Mouse (Mus musculus) brain, embryonic 14.5 days (tissue): ENCODE measurements around the gene Sec1. TPM values are rescaled to one million over a fixed set of nuclear protein-coding genes. Genes with fewer than 3 reads are reported as not detected.

ENCODE experiments used
- DNase-seq: peaks from one replicate; pipeline ENCODE4 v3.0.0-alpha.2; 2011; ENCODE audit warnings: low read depth
- CTCF ChIP-seq: fragments of 200-500 bp; IDR thresholded peaks from 2 replicates; pipeline ENCODE4 v1.5.1; 2012; ENCODE audit warnings: inconsistent platforms, mild to moderate bottlenecking, moderate library complexity, borderline replicate concordance; ENCODE audit not compliant: insufficient read depth, insufficient read length; ENCODE audit errors: extremely low read depth
- POLR2A ChIP-seq: fragments of 200-500 bp; IDR thresholded peaks from 2 replicates; pipeline ENCODE4 v1.6.1; 2012; ENCODE audit warnings: mild to moderate bottlenecking, inconsistent platforms, borderline replicate concordance; ENCODE audit not compliant: poor library complexity, insufficient read depth, insufficient read length, severe bottlenecking; ENCODE audit errors: extremely low read depth
- polyA plus RNA-seq: library from polyadenylated mRNA; depleted of rRNA; stranded (reverse); fragments of >200 nt; gene quantifications from 2 replicates; pipeline ENCODE4 v1.2.3, GENCODE M21; 2012

Gene Sec1
- polyA plus RNA-seq, 1 experiment: 0.66 TPM

GRCm38 (mm10) chr7:45683396-45684050 is 10.7 kb downstream of the Sec1 start, which contains the start of gene Ntn5:
Gene Ntn5, plus strand, starts transcription at chr7:45684022.
- TF ChIP-seq POLR2A (no peak), CTCF (no peak)
- no peak for DNase-seq

- DNase-seq: peak; percentile 95
- peak; percentile 47; the same call in 1 of the 2 replicates for TF ChIP-seq POLR2A
- peak; percentile 100 for TF ChIP-seq CTCF
These were observed 11.8 kb downstream of the Sec1 start for GRCm38 (mm10) chr7:45682144-45683126.

DNA sequence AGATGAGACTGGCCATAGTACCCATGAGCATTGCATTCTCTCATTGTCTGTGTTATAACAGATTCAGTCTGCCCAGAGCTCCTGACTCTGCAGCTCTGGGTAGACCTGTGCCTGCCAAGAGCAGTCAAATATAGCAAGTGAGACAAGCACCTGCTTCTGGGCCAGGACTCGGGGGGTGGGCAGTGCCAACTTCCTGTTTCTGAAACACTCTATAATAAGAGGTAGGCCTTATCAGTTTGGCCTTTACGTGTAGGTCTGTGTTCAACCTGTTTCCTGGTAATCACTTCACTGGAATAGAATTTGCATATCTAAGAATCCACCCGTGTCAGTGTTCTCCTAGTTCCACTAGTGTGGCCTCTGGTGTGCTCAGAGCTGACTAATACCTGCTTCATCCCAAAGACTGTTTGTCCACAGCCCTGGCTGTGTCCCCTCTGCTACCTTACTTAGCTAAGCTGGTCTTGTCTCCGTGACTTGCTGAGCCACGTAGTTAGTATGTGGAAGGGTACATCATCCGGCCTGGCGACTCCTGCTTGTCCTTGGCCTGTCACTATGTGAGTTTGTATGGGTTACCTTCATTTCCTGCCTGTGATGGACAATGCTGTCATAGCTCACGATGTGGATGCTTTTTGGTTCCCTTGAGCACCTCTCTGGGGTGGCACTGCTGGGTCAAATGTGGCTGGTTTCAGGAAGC is 13.0 kb downstream of the Sec1 start:
- no peak for DNase-seq
- no peak for TF ChIP-seq POLR2A
- no peak for TF ChIP-seq CTCF

DNA sequence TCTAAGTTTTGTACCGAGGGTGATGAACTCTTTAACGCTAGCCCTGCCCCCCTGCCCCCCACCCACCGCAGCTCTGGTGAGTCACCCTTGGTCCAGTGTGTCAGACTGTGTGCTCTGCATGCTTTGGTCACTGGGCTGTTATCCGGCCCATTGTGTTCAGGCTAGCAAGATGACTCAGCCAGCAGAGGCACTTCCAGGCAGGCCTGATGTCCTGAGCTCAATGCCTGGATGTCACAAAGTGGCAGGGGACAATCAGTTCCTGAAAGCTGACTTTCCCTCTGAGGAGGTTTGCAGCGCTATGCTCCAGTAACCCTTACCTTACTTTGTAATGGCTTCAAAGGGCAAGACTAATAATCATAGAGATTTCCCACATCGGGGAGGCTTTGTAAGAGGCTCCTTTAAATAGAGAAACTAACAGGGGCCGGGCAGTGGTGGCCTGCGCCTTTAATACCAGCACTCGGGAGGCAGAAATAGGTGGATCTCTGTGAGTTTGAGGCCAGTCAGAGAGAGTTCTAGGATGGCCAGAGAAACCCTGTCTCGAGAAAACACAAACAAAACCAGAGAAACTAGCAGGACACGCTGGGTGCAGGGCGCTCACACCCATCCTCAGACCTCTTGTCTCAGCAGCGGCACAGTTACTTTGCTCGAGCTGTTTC is 14.1 kb downstream of the Sec1 start:
- TF ChIP-seq POLR2A: no peak
- no peak for TF ChIP-seq CTCF
- DNase-seq: no peak

- TF ChIP-seq CTCF (no peak), POLR2A (no peak)
- no peak for DNase-seq
These were observed 15.7 kb downstream of the Sec1 start for GRCm38 (mm10) chr7:45678513-45678912.

GRCm38 (mm10) chr7:45677627-45678295 is 16.4 kb downstream of the Sec1 start:
- TF ChIP-seq POLR2A (no peak), CTCF (no peak)
- DNase-seq: no peak

- TF ChIP-seq POLR2A: no peak
- TF ChIP-seq CTCF: peak; percentile 11; the same call in 1 of the 2 replicates
- DNase-seq: no peak
These were observed 25.3 kb downstream of the Sec1 start for GRCm38 (mm10) chr7:45668921-45669320.

- DNase-seq: peak; percentile 63
- TF ChIP-seq CTCF: no peak
These were observed 26.4 kb downstream of the Sec1 start for GRCm38 (mm10) chr7:45667761-45668160.

DNA sequence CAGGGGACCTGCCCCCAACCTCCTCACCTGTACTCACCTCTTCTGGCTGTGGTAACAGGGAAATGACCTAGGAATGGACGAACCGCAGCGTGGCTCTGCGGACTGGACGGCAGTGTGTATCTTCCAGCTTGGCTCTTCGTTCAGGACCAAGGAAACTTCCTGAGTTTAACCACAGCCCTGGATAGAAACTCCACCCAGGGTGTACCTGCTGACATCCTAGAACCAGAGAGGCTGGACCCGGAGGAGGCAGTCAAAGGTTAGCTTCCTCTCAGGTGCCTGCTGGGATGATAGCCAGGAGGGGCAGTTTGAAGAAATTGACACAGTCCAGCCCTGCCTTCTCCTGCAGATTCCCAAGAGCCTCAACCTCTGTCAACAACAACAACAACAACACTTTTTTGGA is 28.0 kb downstream of the Sec1 start, which contains the start of gene Fut2:
TSS of gene Fut2 (minus strand) at position 234 of the 400 bp plus-strand sequence.
- DNase-seq: no peak

More for the DNA sequence above, 28.0 kb downstream of the Sec1 start, which contains the start of gene Fut2:
- TF ChIP-seq CTCF: no peak
- TF ChIP-seq POLR2A: no peak
